Mouse (Mus musculus) inflammation-experienced regulatory T-cells, adult 16 weeks (primary cell): Measurements from ENCODE around the gene Actr6. TPM values are rescaled to one million over a fixed set of nuclear protein-coding genes. Genes with fewer than 3 reads are reported as not detected.

Experiments used
- polyA plus RNA-seq: library from polyadenylated mRNA; unstranded; fragments of 100-300 nt; shearing (Covaris generic); gene quantifications from one replicate; pipeline ENCODE4 v1.2.1, GENCODE M21; 2017

Actr6 gene
- polyA plus RNA-seq, result 40.4 TPM

GRCm38 (mm10) chr10:89732001-89732794 is at the start of gene Actr6:
Gene Actr6, minus strand, starts transcription at chr10:89732295.

DNA sequence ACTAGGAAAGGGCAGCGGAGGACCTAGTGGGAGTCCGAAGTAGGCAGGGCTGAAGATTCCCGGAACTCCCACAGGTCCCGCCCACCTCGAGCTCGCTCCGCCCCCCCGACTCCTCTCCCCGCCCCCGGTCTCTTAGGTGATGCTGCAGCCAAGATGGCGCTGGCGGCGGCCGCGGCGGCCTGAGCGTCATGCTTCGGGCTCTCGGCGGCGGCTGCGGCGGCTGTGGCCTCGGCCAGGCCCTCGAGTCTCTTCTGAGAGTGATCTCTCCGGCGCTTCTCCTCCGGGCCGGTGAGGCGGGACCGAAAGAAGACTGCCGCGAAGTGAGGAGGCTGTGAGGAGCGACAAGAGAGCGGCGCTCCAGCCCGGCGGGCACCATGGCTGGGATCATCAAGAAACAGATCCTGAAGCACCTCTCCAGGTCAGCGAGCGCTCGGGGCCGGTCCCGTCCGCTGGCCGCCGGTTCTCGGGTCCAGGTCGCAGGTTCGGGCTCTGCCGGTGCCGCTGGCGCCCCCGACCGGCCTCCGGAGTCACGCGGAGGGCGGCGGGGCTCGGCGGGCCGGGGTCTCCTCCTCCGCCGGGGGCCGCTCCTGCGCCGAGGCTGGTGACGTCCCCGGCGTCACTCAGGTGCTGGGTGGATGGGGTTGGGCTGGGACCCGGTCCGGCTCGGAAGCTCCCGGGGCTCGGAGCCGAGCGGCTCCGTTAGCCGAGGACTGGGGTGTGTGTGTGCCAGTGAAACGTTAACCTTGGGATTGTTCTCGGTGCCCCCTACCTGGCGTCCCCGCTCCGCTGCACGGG is 13.0 kb upstream of the Actr6 start, which contains the start of gene Uhrf1bp1l:
Gene Uhrf1bp1l, plus strand, starts transcription at position 121 of the 795 bp plus-strand sequence.

GRCm38 (mm10) chr10:89686139-89686808 is 45.8 kb downstream of the Actr6 start, which contains the start of gene Scyl2:
Gene Scyl2, minus strand, starts transcription at chr10:89686285.

Other genes with a start within 250 kb of the Actr6 start
- gene Nr1h4, start 198.7 kb downstream of the Actr6 start, polyA plus RNA-seq, result not detected
- not detected for gene Slc17a8, start 111.0 kb downstream of the Actr6 start, polyA plus RNA-seq
- 21.6 TPM for gene Scyl2, start 46.0 kb downstream of the Actr6 start, polyA plus RNA-seq
- gene Uhrf1bp1l, start 12.7 kb upstream of the Actr6 start, polyA plus RNA-seq, result 27.2 TPM
- gene Anks1b, start 141.2 kb upstream of the Actr6 start, polyA plus RNA-seq, result 0.23 TPM